9 mouse cellular contexts compared by ENCODE assay signal in genomic region chr5:45424021-45424886, GRCm38 (mm10). TPM values are rescaled to one million over a fixed set of nuclear protein-coding genes. Genes with fewer than 3 reads are reported as not detected.
DNase-seq lines count a peak whose midpoint lies in the region; ATAC-seq lines count a peak whose summit lies in the region.
"Had no signal": no experiment of that assay in that cellular context is flagged by ENCODE, and none has a peak within 500 bp of the region (broad histone marks: within the 10 kb centered on the region; RNA-seq: fewer than 3 reads in every experiment).

No protein-coding gene starts in this region.

- H3K27me3 ChIP-seq in heart, embryonic 12.5 days (replicated peaks) = no peaks in the 10 kb centered on the region

- no peaks in the 10 kb centered on the region; the same call in none of the 2 replicates for H3K4me1 ChIP-seq in heart, embryonic 12.5 days (replicated peaks)

- peak; percentile 46 for DNase-seq in heart, adult 11 months
- peak; percentile 67 for DNase-seq in MEL-GATA-1-ER (ENCODE audit: extremely low read depth, low read depth)
- DNase-seq in cerebellum, postnatal 25 days = peak; percentile 54 to 75
- peak; percentile 46 to 61 for DNase-seq in frontal cortex, postnatal 25 days (ENCODE audit: low spot score in 2 of 2)
- peak; percentile 71 to 75 for DNase-seq in layer of hippocampus, postnatal 10 days (ENCODE audit: low spot score in 2 of 2)
- peak; percentile 20 for DNase-seq in spleen, adult 12 weeks (ENCODE audit: low spot score)

- no peak overlapping the region for H3K4me3 ChIP-seq in heart, embryonic 12.5 days

- H3K36me3 ChIP-seq in heart, embryonic 12.5 days = no peaks in the 10 kb centered on the region

- 39% methylated on average over 8 of the region's 8 CpGs for WGBS in heart, embryonic 12.5 days

- no peak for ATAC-seq in heart, embryonic 12.5 days (ENCODE audit: insufficient number of reproducible peaks, low FRiP score)
- ATAC-seq in megakaryocyte-erythroid progenitor cell, adult 5-6 weeks (replicated peaks; ENCODE audit: low FRiP score, low TSS enrichment, poor library complexity, severe bottlenecking) = peak; percentile 68

- H3K4me2 ChIP-seq in heart, embryonic 12.5 days = no peak overlapping the region

- H3K9ac ChIP-seq in heart, embryonic 12.5 days = no peak overlapping the region

- H3K9me3 ChIP-seq in heart, embryonic 12.5 days (replicated peaks) = no peaks in the 10 kb centered on the region

- H3K27ac ChIP-seq in heart, embryonic 12.5 days (ENCODE audit: poor library complexity, severe bottlenecking) = no peak overlapping the region

RNA-seq across cellular contexts. Expression of gene Qdpr, which starts 25.8 kb away (rescaled TPM):
- polyA plus RNA-seq in heart, embryonic 12.5 days (2016; fragmentation: Nextera tagmentation; extraction: Ambion mirVana) = 83.9 and 89.1 TPM in 2 replicates
- 10 to 100 TPM; 95.6 to 98.3 TPM for total RNA-seq in layer of hippocampus, postnatal 10 days (2021)
- 143 and 172 TPM in 2 replicates for total RNA-seq in megakaryocyte-erythroid progenitor cell, adult 5-6 weeks (2014; fragmentation: Nextera tagmentation)
- total RNA-seq in megakaryocyte-erythroid progenitor cell, adult 5-6 weeks (2017) = 46.2 and 80.7 TPM in 2 replicates

RNA-seq across cellular contexts. Expression of gene Clrn2, which starts 29.3 kb away (rescaled TPM):
- not detected in 2 replicates for polyA plus RNA-seq in heart, embryonic 12.5 days (2016; fragmentation: Nextera tagmentation; extraction: Ambion mirVana)
- not detected for total RNA-seq in layer of hippocampus, postnatal 10 days (2021)
- total RNA-seq in megakaryocyte-erythroid progenitor cell, adult 5-6 weeks (2014; fragmentation: Nextera tagmentation) = not detected in 2 replicates
- total RNA-seq in megakaryocyte-erythroid progenitor cell, adult 5-6 weeks (2017) = not detected in 2 replicates
- polyA plus RNA-seq: liver, embryonic 16.5 days had no signal

Comparison
In these comparisons a context has a peak if more than half of its experiments do, and no peak if none do; other contexts are left out.
1. DNase-seq: peak in every context shown above with its lines; median percentile 73 in layer of hippocampus, postnatal 10 days; 67 in MEL-GATA-1-ER; 64 in cerebellum, postnatal 25 days; 54 in frontal cortex, postnatal 25 days; 46 in heart, adult 11 months; 20 in spleen, adult 12 weeks.